Mouse (Mus musculus) brown adipose tissue, adult 24 weeks (tissue): ENCODE measurements around the gene Glra1. TPM values are rescaled to one million over a fixed set of nuclear protein-coding genes. Genes with fewer than 3 reads are reported as not detected.

Experiments
- H3K27ac ChIP-seq: fragments of 200-500 bp; replicated peaks from 2 replicates; pipeline ENCODE4 v1.5.1; 2012; ENCODE audit warnings: low read depth, mild to moderate bottlenecking, low read length
- H3K4me1 ChIP-seq: fragments of 200-500 bp; 2 replicates; pipeline ENCODE4 v1.6.1; 2012; ENCODE audit warnings: low read length, mixed read lengths; ENCODE audit not compliant: control insufficient read depth, insufficient read depth, insufficient read length
- H3K4me3 ChIP-seq: fragments of 200-500 bp; 2 replicates; pipeline ENCODE4 v1.5.1; 2012; ENCODE audit warnings: low read depth, mild to moderate bottlenecking, low read length, moderate library complexity; ENCODE audit not compliant: insufficient read depth
- polyA plus RNA-seq: library from polyadenylated mRNA; stranded (reverse); fragments of >200 nt; gene quantifications from 2 replicates; pipeline ENCODE4 v1.2.4, GENCODE M21; 2012; ENCODE audit not compliant: missing spikeins, insufficient read depth, insufficient read length

The Glra1 gene
- polyA plus RNA-seq, 1 experiment, result not detected

- Histone ChIP-seq H3K4me1 (no peaks in the 10 kb centered on the region), H3K4me3 (no peak overlapping the region), H3K27ac (no peak overlapping the region)
These were observed 62.3 kb downstream of the Glra1 start for GRCm38 (mm10) chr11:55545690-55546089.

GRCm38 (mm10) chr11:55542671-55543070 is 65.3 kb downstream of the Glra1 start:
- Histone ChIP-seq H3K4me1 (no peaks in the 10 kb centered on the region), H3K27ac (no peak overlapping the region), H3K4me3 (no peak overlapping the region)

GRCm38 (mm10) chr11:55542128-55542527 is 65.9 kb downstream of the Glra1 start:
- no peaks in the 10 kb centered on the region for H3K4me1 ChIP-seq
- no peak overlapping the region for H3K27ac ChIP-seq
- H3K4me3 ChIP-seq, result no peak overlapping the region

GRCm38 (mm10) chr11:55534766-55535165 is 73.2 kb downstream of the Glra1 start:
- H3K27ac ChIP-seq, result no peak overlapping the region
- H3K4me1 ChIP-seq, result no peaks in the 10 kb centered on the region
- H3K4me3 ChIP-seq, result no peak overlapping the region

GRCm38 (mm10) chr11:55533378-55533777 is 74.6 kb downstream of the Glra1 start:
- no peaks in the 10 kb centered on the region for H3K4me1 ChIP-seq
- no peak overlapping the region for H3K4me3 ChIP-seq
- no peak overlapping the region for H3K27ac ChIP-seq

GRCm38 (mm10) chr11:55530741-55531140 is 77.3 kb downstream of the Glra1 start:
- Histone ChIP-seq H3K4me1 (no peaks in the 10 kb centered on the region), H3K4me3 (no peak overlapping the region), H3K27ac (no peak overlapping the region)

GRCm38 (mm10) chr11:55518806-55519674 is 89.0 kb downstream of the Glra1 start:
- no peak overlapping the region for H3K27ac ChIP-seq
- no peak overlapping the region for H3K4me3 ChIP-seq
- H3K4me1 ChIP-seq, result no peaks in the 10 kb centered on the region

- Histone ChIP-seq H3K27ac (no peak overlapping the region), H3K4me3 (no peak overlapping the region), H3K4me1 (no peaks in the 10 kb centered on the region)
These were observed 90.3 kb downstream of the Glra1 start for GRCm38 (mm10) chr11:55517666-55518065.

- Histone ChIP-seq H3K27ac (no peak overlapping the region), H3K4me1 (no peaks in the 10 kb centered on the region), H3K4me3 (no peak overlapping the region)
These were observed 96.6 kb downstream of the Glra1 start for GRCm38 (mm10) chr11:55511374-55511773.

GRCm38 (mm10) chr11:55505485-55505884 is 102.5 kb downstream of the Glra1 start:
- Histone ChIP-seq H3K27ac (no peak overlapping the region), H3K4me3 (no peak overlapping the region), H3K4me1 (no peaks in the 10 kb centered on the region; the same call in 1 of the 2 replicates)

GRCm38 (mm10) chr11:55502886-55503285 is 105.1 kb downstream of the Glra1 start:
- Histone ChIP-seq H3K27ac (no peak overlapping the region), H3K4me1 (no peaks in the 10 kb centered on the region; the same call in 1 of the 2 replicates)

GRCm38 (mm10) chr11:55501955-55502531 is 106.0 kb downstream of the Glra1 start:
- no peaks in the 10 kb centered on the region; the same call in 1 of the 2 replicates for H3K4me1 ChIP-seq
- no peak overlapping the region for H3K4me3 ChIP-seq
- no peak overlapping the region for H3K27ac ChIP-seq

More at GRCm38 (mm10) chr11:55502886-55503285, 105.1 kb downstream of the Glra1 start:
- no peak overlapping the region for H3K4me3 ChIP-seq

- H3K27ac ChIP-seq, result no peak overlapping the region
- H3K4me1 ChIP-seq, result no peaks in the 10 kb centered on the region; the same call in 1 of the 2 replicates
- H3K4me3 ChIP-seq, result no peak overlapping the region
These were observed 110.1 kb downstream of the Glra1 start for GRCm38 (mm10) chr11:55497885-55498284.

- no peak overlapping the region for H3K27ac ChIP-seq
- no peak overlapping the region for H3K4me3 ChIP-seq
- H3K4me1 ChIP-seq, result no peaks in the 10 kb centered on the region; the same call in 1 of the 2 replicates
These were observed 111.8 kb downstream of the Glra1 start for GRCm38 (mm10) chr11:55496158-55496557.

- no peak overlapping the region for H3K4me3 ChIP-seq
- H3K27ac ChIP-seq, result no peak overlapping the region
- peaks cover 2% of the 10 kb centered on the region; the same call in 1 of the 2 replicates for H3K4me1 ChIP-seq
These were observed 122.6 kb downstream of the Glra1 start for GRCm38 (mm10) chr11:55485443-55485842.
